Mouse (Mus musculus) MEL (cell line): Measurements from ENCODE around the gene Fgf3. TPM values are rescaled to one million over a fixed set of nuclear protein-coding genes. Genes with fewer than 3 reads are reported as not detected.

Source experiments
- DNase-seq: peaks from one replicate; pipeline ENCODE4 v3.0.0; 2011; ENCODE audit warnings: low read depth, low spot score
- H3K27ac ChIP-seq: 2 replicates; pipeline ENCODE4 v1.5.1; 2012; ENCODE audit warnings: low read depth, mild to moderate bottlenecking, control low read depth, low read length, moderate library complexity; ENCODE audit not compliant: control insufficient read depth
- H3K27me3 ChIP-seq, 2 experiments: fragments of 150-350 bp in 1 of 2; sonication (generic) in 1 of 2; 2 replicates each; pipeline ENCODE4 v1.6.1; 2012; ENCODE audit warnings: low read length in 2 of 2, mild to moderate bottlenecking in 2 of 2, improper control_type of control experiment in 1 of 2, moderate library complexity in 1 of 2; ENCODE audit not compliant: insufficient read depth in 2 of 2, control insufficient read depth in 1 of 2
- H3K36me3 ChIP-seq, 2 experiments: 2 replicates each; pipeline ENCODE4 v1.6.1; 2012 to 2014; ENCODE audit warnings: low read length in 2 of 2, improper control_type of control experiment in 1 of 2, inconsistent platforms in 1 of 2, mild to moderate bottlenecking in 1 of 2; ENCODE audit not compliant: insufficient read depth in 2 of 2, control insufficient read depth in 1 of 2
- H3K4me1 ChIP-seq, 2 experiments: fragments of 150-350 bp in 1 of 2; sonication (generic) in 1 of 2; 2 replicates each; pipeline ENCODE4 v1.6.1; 2012; ENCODE audit warnings: low read length in 2 of 2, improper control_type of control experiment in 1 of 2, mild to moderate bottlenecking in 1 of 2; ENCODE audit not compliant: insufficient read depth in 2 of 2, control insufficient read depth in 1 of 2
- H3K4me3 ChIP-seq, 2 experiments: fragments of 150-350 bp in 1 of 2; sonication (generic) in 1 of 2; 2 replicates each; pipeline ENCODE4 v1.5.1; 2012; ENCODE audit warnings: low read depth in 2 of 2, low read length in 2 of 2, mild to moderate bottlenecking in 2 of 2, moderate library complexity in 2 of 2, control low read depth in 1 of 2, improper control_type of control experiment in 1 of 2; ENCODE audit not compliant: control insufficient read depth in 1 of 2, insufficient read depth in 1 of 2
- H3K79me2 ChIP-seq: 2 replicates; pipeline ENCODE4 v1.6.1; 2012; ENCODE audit warnings: mild to moderate bottlenecking, low read length, moderate library complexity; ENCODE audit not compliant: control insufficient read depth, poor library complexity, insufficient read depth
- H3K9ac ChIP-seq: 2 replicates; pipeline ENCODE4 v1.6.1; 2012; ENCODE audit warnings: low read depth, mild to moderate bottlenecking, control low read depth, low read length, moderate library complexity; ENCODE audit not compliant: control insufficient read depth, poor library complexity, severe bottlenecking
- H3K9me3 ChIP-seq: fragments of 150-350 bp; sonication (generic); replicated peaks from 2 replicates; pipeline ENCODE4 v1.6.1; 2012; ENCODE audit warnings: mild to moderate bottlenecking, low read length, improper control_type of control experiment, moderate library complexity; ENCODE audit not compliant: insufficient read depth
- BHLHE40 ChIP-seq: IDR thresholded peaks from 2 replicates; pipeline ENCODE4 v1.6.1; 2012; ENCODE audit warnings: low read depth, mild to moderate bottlenecking, inconsistent platforms, low read length, improper control_type of control experiment, borderline replicate concordance
- CHD1 ChIP-seq: IDR thresholded peaks from 2 replicates; pipeline ENCODE4 v1.6.1; 2012; ENCODE audit warnings: low read depth, mild to moderate bottlenecking, inconsistent platforms, low read length, improper control_type of control experiment
- CHD2 ChIP-seq: IDR thresholded peaks from 2 replicates; pipeline ENCODE4 v1.6.1; 2011; ENCODE audit warnings: low read length, improper control_type of control experiment
- E2F4 ChIP-seq: IDR thresholded peaks from 2 replicates; pipeline ENCODE4 v1.6.1; 2011; ENCODE audit warnings: low read depth, low read length, improper control_type of control experiment, borderline replicate concordance
- ELF1 ChIP-seq: IDR thresholded peaks from 2 replicates; pipeline ENCODE4 v1.6.1; 2014; ENCODE audit warnings: low read depth, mild to moderate bottlenecking, inconsistent platforms, low read length, improper control_type of control experiment, moderate library complexity
- EP300 ChIP-seq, 2 experiments: IDR thresholded peaks; 2 replicates each; pipeline ENCODE4 v1.6.1; 2011; ENCODE audit warnings: improper control_type of control experiment in 2 of 2, low read length in 2 of 2, low read depth in 1 of 2, mild to moderate bottlenecking in 1 of 2
- GATA1 ChIP-seq: IDR thresholded peaks from 2 replicates; pipeline ENCODE4 v1.6.1; 2011; ENCODE audit warnings: low read depth, low read length, improper control_type of control experiment
- KAT2A ChIP-seq: conservative IDR thresholded peaks from 2 replicates; pipeline ENCODE4 v1.6.1; 2012; ENCODE audit warnings: low read depth, low read length, improper control_type of control experiment, inconsistent platforms
- MAFK ChIP-seq: IDR thresholded peaks from 2 replicates; pipeline ENCODE4 v1.6.1; 2011; ENCODE audit warnings: low read depth, mild to moderate bottlenecking, low read length, improper control_type of control experiment, borderline replicate concordance
- MYC ChIP-seq: IDR thresholded peaks from 2 replicates; pipeline ENCODE4 v1.6.1; 2011; ENCODE audit warnings: low read depth, mild to moderate bottlenecking, low read length, improper control_type of control experiment, moderate library complexity
- RAD21 ChIP-seq: IDR thresholded peaks from 2 replicates; pipeline ENCODE4 v1.6.1; 2011; ENCODE audit warnings: mild to moderate bottlenecking, low read depth, low read length, improper control_type of control experiment
- TAL1 ChIP-seq: IDR thresholded peaks from 2 replicates; pipeline ENCODE4 v1.6.1; 2012; ENCODE audit warnings: mild to moderate bottlenecking, inconsistent platforms, low read length, moderate library complexity, mixed read lengths
- USF1 ChIP-seq: IDR thresholded peaks from 2 replicates; pipeline ENCODE4 v1.6.1; 2014; ENCODE audit warnings: low read depth, mild to moderate bottlenecking, inconsistent platforms, low read length, improper control_type of control experiment, moderate library complexity
- ZMIZ1 ChIP-seq: IDR thresholded peaks from 2 replicates; pipeline ENCODE4 v1.6.1; 2012; ENCODE audit warnings: low read depth, mild to moderate bottlenecking, inconsistent platforms, low read length, improper control_type of control experiment, moderate library complexity
- polyA plus RNA-seq, 2 experiments: library from polyadenylated mRNA; stranded (reverse) in 1 of 2; unstranded in 1 of 2; fragments of >175 nt in 1 of 2; fragments of >200 nt in 1 of 2; gene quantifications; 2 replicates each; pipeline versions ENCODE4 v1.2.1 to v1.2.4; 2012; ENCODE audit warnings: low replicate concordance in 2 of 2, low read depth in 1 of 2; ENCODE audit not compliant: insufficient read length in 2 of 2, insufficient read depth in 1 of 2, missing spikeins in 1 of 2
- total RNA-seq: library from RNA; depleted of rRNA; stranded (reverse); fragments of 300-350 nt; gene quantifications from 2 replicates; pipeline ENCODE4 v1.2.3, GENCODE M21; 2012; rRNA removed

The Fgf3 gene
- total RNA-seq: not detected in 2 replicates
- polyA plus RNA-seq: not detected

DNA sequence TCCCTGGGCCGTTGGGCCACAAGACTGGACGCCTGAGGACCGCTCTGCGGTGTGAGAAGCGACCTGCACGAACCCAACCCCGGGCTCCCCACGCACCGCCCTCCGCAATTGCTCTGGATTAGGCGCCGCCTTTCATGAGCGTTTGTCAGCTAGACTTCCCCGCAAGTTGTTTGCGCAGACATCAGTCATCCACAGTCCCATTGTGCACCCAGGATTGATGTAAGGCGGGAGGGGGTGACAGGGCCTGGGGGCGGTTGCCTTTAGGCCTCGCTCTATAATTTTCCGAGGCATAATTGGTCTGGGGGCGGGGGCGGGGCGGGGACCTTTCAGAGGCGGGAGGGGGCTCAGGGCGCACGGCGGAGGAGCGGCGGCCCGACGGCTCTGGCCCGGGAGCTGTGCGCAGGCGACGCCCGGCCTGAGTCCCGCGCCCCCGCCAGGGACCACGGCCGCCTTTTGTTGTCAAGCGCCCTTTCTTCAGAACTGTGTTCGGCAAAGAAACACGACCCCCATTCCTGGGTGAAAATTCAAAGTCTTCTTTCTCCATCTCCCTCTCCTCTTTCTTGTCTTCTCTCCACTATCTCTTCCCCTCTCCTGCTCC lies at the start of gene Fgf3:
Gene Fgf3 (plus strand): TSS at position 193 of the 598 bp plus-strand sequence.
- H3K9ac ChIP-seq: no peak within 1 kb of the TSS
- H3K9me3 ChIP-seq: no peaks in the 10 kb centered on the region
- H3K4me1 ChIP-seq: no peaks in the 10 kb centered on the region
- no peaks in the 10 kb centered on the region for H3K79me2 ChIP-seq
- no peak for DNase-seq
- H3K4me3 ChIP-seq: no peak within 1 kb of the TSS
- no peaks in the 10 kb centered on the region for H3K36me3 ChIP-seq
- TF ChIP-seq ZMIZ1 (no peak), BHLHE40 (no peak), E2F4 (no peak), KAT2A (no peak), ELF1 (no peak), USF1 (no peak), MYC (no peak), CHD1 (no peak), MAFK (no peak), RAD21 (no peak), TAL1 (no peak)
- no peaks in the 10 kb centered on the region for H3K27me3 ChIP-seq
- no peak within 1 kb of the TSS for H3K27ac ChIP-seq

DNA sequence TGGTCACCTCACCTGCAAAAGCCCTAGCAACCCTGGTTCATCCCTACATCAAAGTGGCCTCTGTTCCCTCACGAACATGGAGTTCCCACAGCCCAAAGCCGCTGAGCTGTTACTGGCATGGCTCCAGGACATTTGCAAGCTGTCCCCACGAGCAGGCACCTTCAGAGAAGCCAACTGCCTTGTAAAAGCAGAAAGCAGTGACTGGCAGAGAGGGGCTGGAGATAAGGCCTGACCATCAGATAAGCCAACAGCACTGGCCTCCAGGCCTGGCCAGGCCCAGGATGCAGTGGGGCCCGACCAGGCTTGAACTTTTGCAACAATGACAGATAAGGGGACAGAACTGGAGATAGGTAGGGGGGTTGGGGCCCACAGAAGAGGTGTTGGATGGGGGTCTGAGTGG lies 49.3 kb upstream of the Fgf3 start:
- Histone ChIP-seq H3K79me2 (no peaks in the 10 kb centered on the region), H3K9me3 (no peaks in the 10 kb centered on the region), H3K9ac (no peak overlapping the region), H3K27me3 (no peaks in the 10 kb centered on the region), H3K36me3 (no peaks in the 10 kb centered on the region; a peak in 1 of 4 replicates), H3K4me3 (no peak overlapping the region), H3K4me1 (peaks cover 0 to 5% of the 10 kb centered on the region in 2 experiments; a peak in 2 of 4 replicates), H3K27ac (no peak overlapping the region)
- DNase-seq: peak; percentile 10
- no peak for TF ChIP-seq CHD2
- TF ChIP-seq EP300 (IDR thresholded peaks at IDR 0.05; ENCODE audit: low read depth in 1 of 2, low read length in 2 of 2): peak in 1 of 2 experiments; percentile 37; a peak in 1 of 4 replicates
- 0 out of 2 replicates have a peak, but pooled peaks have one; percentile 21 for TF ChIP-seq GATA1
